11 mouse cellular contexts compared by ENCODE assay signal in the genomic region with DNA sequence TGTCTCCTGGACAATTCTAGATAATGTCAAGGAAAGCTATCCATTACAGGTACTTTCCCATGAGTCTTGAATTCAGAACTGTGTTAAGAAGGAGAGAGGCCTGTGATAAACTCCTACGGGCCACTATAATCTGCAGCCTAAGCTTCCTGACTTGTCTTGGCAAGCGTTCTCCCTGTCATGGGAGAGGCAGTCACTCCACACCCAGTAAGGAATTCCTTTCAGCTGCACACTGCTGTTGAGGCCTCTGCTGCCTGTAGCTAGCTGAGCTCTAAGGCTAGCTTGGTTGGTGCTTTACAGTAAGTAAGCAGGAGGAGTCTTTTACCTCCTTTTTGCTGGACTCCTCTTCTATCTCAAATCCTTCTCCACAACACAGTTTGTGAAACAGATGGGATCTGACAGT.
DNase-seq lines count a peak whose midpoint lies in the region; ATAC-seq and TF ChIP-seq lines count a peak whose summit lies in the region.
"Had no signal": no experiment of that assay in that cellular context is flagged by ENCODE, and none has a peak within 500 bp of the region (broad histone marks: within the 10 kb centered on the region; RNA-seq: fewer than 3 reads in every experiment).

No protein-coding gene starts in this region.

- H3K4me2 ChIP-seq in kidney, postnatal 0 days (ENCODE audit: low read length): no peak overlapping the region
- no peak overlapping the region for H3K4me2 ChIP-seq in hindbrain, embryonic 12.5 days (replicated peaks)
- H3K4me2 ChIP-seq: lung, embryonic 15.5 days had no signal

- no peaks in the 10 kb centered on the region for H3K9me3 ChIP-seq in kidney, postnatal 0 days (replicated peaks; ENCODE audit: low read length)
- no peaks in the 10 kb centered on the region for H3K9me3 ChIP-seq in hindbrain, embryonic 12.5 days (replicated peaks)
- H3K9me3 ChIP-seq: lung, embryonic 15.5 days had no signal

- no peak overlapping the region for H3K27ac ChIP-seq in kidney, postnatal 0 days
- H3K27ac ChIP-seq in hindbrain, embryonic 12.5 days: no peak overlapping the region
- H3K27ac ChIP-seq: lung, embryonic 15.5 days had no signal

- H3K36me3 ChIP-seq in kidney, postnatal 0 days (ENCODE audit: insufficient read depth, low read length): no peaks in the 10 kb centered on the region
- H3K36me3 ChIP-seq in hindbrain, embryonic 12.5 days: no peaks in the 10 kb centered on the region
- H3K36me3 ChIP-seq: lung, embryonic 15.5 days had no signal

- H3K4me3 ChIP-seq in kidney, postnatal 0 days (replicated peaks; ENCODE audit: low read depth, low read length): no peak overlapping the region
- no peak overlapping the region for H3K4me3 ChIP-seq in hindbrain, embryonic 12.5 days
- H3K4me3 ChIP-seq: lung, embryonic 15.5 days had no signal

- intact Hi-C loops in gastrocnemius, postnatal 36 days (cut with DNase I): no loop called here

- 17% methylated on average over 2 of the region's 2 CpGs for WGBS in kidney, postnatal 0 days
- 70% methylated on average over 2 of the region's 2 CpGs for WGBS in hindbrain, embryonic 12.5 days

- no peak overlapping the region for H3K9ac ChIP-seq in kidney, postnatal 0 days (ENCODE audit: low read depth, low read length)
- no peak overlapping the region for H3K9ac ChIP-seq in hindbrain, embryonic 12.5 days
- H3K9ac ChIP-seq: lung, embryonic 15.5 days had no signal

- ATAC-seq in kidney, postnatal 0 days (replicated peaks; ENCODE audit: low FRiP score, low read depth): no peak
- ATAC-seq in hindbrain, embryonic 12.5 days (ENCODE audit: low FRiP score): no peak
- ATAC-seq: Patski had no signal

- TF ChIP-seq CTCF in kidney, postnatal 0 days (IDR thresholded peaks at IDR 0.05; ENCODE audit: low read depth): no peak

- peak; percentile 20 for DNase-seq in gastrocnemius, postnatal 25 days
- DNase-seq in gastrocnemius, postnatal 36 days: no peak
- peak; percentile 14 for DNase-seq in urinary bladder, postnatal 14 days (ENCODE audit: low spot score)
- no peak for DNase-seq in urinary bladder, postnatal 4 days (ENCODE audit: low spot score in 2 of 2)
- DNase-seq in kidney, postnatal 0 days (ENCODE audit: low spot score): peak; percentile 71
- DNase-seq in left cerebral cortex, adult 18-20 months (ENCODE audit: low spot score in 2 of 2): no peak
- no peak for DNase-seq in ovary, adult 18-20 months (ENCODE audit: low spot score)
- DNase-seq: layer of hippocampus, postnatal 36 days had no signal

- no peaks in the 10 kb centered on the region for H3K4me1 ChIP-seq in kidney, postnatal 0 days (replicated peaks; ENCODE audit: insufficient read depth, low read length)
- H3K4me1 ChIP-seq in hindbrain, embryonic 12.5 days: no peaks in the 10 kb centered on the region
- H3K4me1 ChIP-seq: lung, embryonic 15.5 days had no signal

- no peaks in the 10 kb centered on the region for H3K27me3 ChIP-seq in kidney, postnatal 0 days (ENCODE audit: insufficient read depth, low read length)
- H3K27me3 ChIP-seq in hindbrain, embryonic 12.5 days: no peaks in the 10 kb centered on the region
- H3K27me3 ChIP-seq: lung, embryonic 15.5 days; Patski had no signal

Comparison
In these comparisons a context has a peak if more than half of its experiments do, and no peak if none do; other contexts are left out.
1. DNase-seq: peak in gastrocnemius, postnatal 25 days (single experiment), urinary bladder, postnatal 14 days (single experiment) and kidney, postnatal 0 days (single experiment); none in gastrocnemius, postnatal 36 days (0 of 2), urinary bladder, postnatal 4 days (0 of 2), left cerebral cortex, adult 18-20 months (0 of 2) and ovary, adult 18-20 months (single experiment).